Mouse (Mus musculus) kidney, postnatal 36 days (tissue): Measurements from ENCODE around the gene Slc25a36.

Source experiments
- DNase-seq, 2 experiments: peaks; one replicate each; pipeline ENCODE4 v3.0.0; 2021 to 2022; ENCODE audit warnings: mixed read lengths in 2 of 2

Gene Slc25a36

GRCm38 (mm10) chr9:97036656-97037055 lies 74.3 kb downstream of the Slc25a36 start:
- DNase-seq: peak; percentile 47 to 48

- DNase-seq: no peak
Observed at GRCm38 (mm10) chr9:97027361-97027760, 83.6 kb downstream of the Slc25a36 start.

DNA sequence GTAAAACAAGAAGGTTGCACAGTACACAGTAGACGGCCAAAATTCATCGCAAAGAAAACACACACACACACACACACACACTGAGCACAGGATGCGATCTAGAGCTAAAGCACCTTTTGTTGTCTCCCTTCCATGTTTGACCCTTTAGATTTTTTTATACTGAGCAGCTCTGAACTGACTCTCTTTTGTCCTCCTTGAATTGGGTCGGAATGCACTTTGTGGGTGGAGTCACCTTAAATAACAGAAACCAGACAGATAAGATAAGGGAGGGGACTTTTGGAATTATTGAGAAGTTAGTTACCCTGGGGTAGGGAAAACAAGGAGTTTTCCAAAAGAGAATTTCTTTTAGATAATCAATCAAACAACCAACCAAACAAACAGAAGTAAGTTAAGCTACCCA lies 85.0 kb downstream of the Slc25a36 start:
- no peak for DNase-seq
